Mouse (Mus musculus) spleen, postnatal 0 days (tissue): ENCODE data around the gene Lrrc37a. TPM values are rescaled to one million over a fixed set of nuclear protein-coding genes. Genes with fewer than 3 reads are reported as not detected.

Experiments used
- polyA plus RNA-seq: library from polyadenylated mRNA; unstranded; fragments of >200 nt; fragmentation: Nextera tagmentation; extraction: Ambion mirVana; gene quantifications from 2 replicates; pipeline ENCODE4 v1.2.1, GENCODE M21; 2015

The Lrrc37a gene
- not detected in 2 replicates for polyA plus RNA-seq

GRCm38 (mm10) chr11:103504497-103504896, at the start of gene Lrrc37a:
TSS of gene Lrrc37a (minus strand) at chr11:103504597.

DNA sequence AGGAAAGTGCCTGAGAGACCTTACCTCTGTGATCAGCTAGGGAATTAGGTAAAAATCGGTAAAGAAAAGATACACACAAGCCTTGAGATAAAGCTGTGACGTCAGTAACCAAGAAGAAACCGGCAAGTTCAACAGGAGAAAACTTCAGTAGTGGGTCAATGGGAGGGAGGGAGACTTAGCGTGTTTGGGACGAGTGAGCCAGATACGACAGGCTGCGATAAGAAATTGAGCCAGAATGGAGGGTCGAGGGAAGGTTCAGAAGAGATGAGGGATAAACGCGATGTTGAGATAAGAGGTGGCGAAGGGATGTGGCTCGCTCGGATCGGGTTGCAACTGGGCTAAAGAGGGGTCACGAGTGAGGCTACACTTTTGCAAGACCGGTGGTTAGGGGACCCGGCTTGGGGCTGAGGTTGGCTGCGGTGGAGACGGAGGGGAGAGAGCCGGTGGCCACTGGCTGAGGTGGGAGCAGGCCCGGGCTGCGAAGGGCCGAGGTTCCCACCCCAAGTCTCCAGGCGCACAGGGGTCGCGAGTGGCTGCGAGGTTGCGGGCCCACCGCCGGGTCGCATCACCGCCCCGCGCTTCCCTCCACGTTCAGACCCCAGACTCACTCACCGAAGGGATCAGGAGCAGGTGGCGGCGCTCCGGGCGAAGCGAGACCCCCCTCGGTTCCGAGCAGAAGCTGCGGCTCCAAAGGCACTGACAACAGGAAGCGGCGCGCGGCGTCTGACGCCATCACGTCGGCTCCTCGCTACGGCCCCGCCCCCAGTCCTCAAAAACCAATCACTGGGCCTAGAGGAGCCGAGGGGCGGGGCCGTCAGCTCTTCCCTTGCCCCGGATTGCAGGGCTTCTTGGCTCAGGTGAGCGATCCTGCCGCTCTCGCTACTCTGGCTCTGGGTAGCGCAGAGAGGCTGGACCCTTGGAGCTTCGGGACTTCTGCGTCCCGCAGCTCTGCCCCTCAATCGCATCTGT, 92.1 kb downstream of the Lrrc37a start, which contains the start of gene Plekhm1:
Gene Plekhm1, minus strand, starts transcription at position 707 of the 969 bp plus-strand sequence.

Other genes starting within 250 kb of the Lrrc37a start
- 2.5 TPM in 2 replicates for gene Map3k14, start 237.1 kb downstream of the Lrrc37a start, polyA plus RNA-seq
- gene Arhgap27, start 140.9 kb downstream of the Lrrc37a start, polyA plus RNA-seq: 6.2 and 7.8 TPM in 2 replicates
- gene Plekhm1, start 91.9 kb downstream of the Lrrc37a start, polyA plus RNA-seq: 3.6 and 4.1 TPM in 2 replicates
- gene Gm884, start 116.5 kb upstream of the Lrrc37a start, polyA plus RNA-seq: not detected in 2 replicates
- not detected in 2 replicates for gene Lyzl6, start 134.3 kb upstream of the Lrrc37a start, polyA plus RNA-seq
- not detected in 2 replicates for gene Rprml, start 145.0 kb upstream of the Lrrc37a start, polyA plus RNA-seq
- gene Gosr2, start 193.3 kb upstream of the Lrrc37a start, polyA plus RNA-seq: 42.2 and 45.2 TPM in 2 replicates
- gene Wnt9b, start 245.2 kb upstream of the Lrrc37a start, polyA plus RNA-seq: not detected in 2 replicates